Mouse (Mus musculus): ENCODE data around the gene Atp1a4.
"Not testable (repeated sequence)": the region's sequence is repeated elsewhere in the genome, so short reads cannot be mapped to it uniquely, and the experiment has no call there.

Gene Atp1a4

GRCm38 (mm10) chr1:172281522-172282254 is 23.5 kb upstream of the Atp1a4 start:
- no peak for DNase-seq

- no peak for DNase-seq
These were observed 21.7 kb upstream of the Atp1a4 start for GRCm38 (mm10) chr1:172279768-172280509.

- DNase-seq = no peak
These were observed 20.1 kb upstream of the Atp1a4 start for GRCm38 (mm10) chr1:172278328-172278727.

- no peak for DNase-seq
These were observed 19.0 kb upstream of the Atp1a4 start for GRCm38 (mm10) chr1:172277172-172277571.

- DNase-seq = no peak
These were observed 16.3 kb upstream of the Atp1a4 start for GRCm38 (mm10) chr1:172274547-172274946.

GRCm38 (mm10) chr1:172274116-172274515 is 15.9 kb upstream of the Atp1a4 start:
- DNase-seq = no peak

- no peak for DNase-seq
These were observed 15.2 kb upstream of the Atp1a4 start for GRCm38 (mm10) chr1:172273386-172273785.

- no peak for DNase-seq
These were observed 13.6 kb upstream of the Atp1a4 start for GRCm38 (mm10) chr1:172271765-172272164.

- DNase-seq = no peak
These were observed 13.0 kb upstream of the Atp1a4 start for GRCm38 (mm10) chr1:172271208-172271607.

GRCm38 (mm10) chr1:172261477-172262078 is 3.4 kb upstream of the Atp1a4 start, which contains the start of gene Igsf8:
Igsf8 (plus strand) TSS chr1:172261641.
- DNase-seq = no peak

GRCm38 (mm10) chr1:172247679-172248078 is 10.5 kb downstream of the Atp1a4 start:
- DNase-seq = peak; percentile 60

GRCm38 (mm10) chr1:172247216-172247615 is 11.0 kb downstream of the Atp1a4 start:
- DNase-seq = no peak

GRCm38 (mm10) chr1:172244645-172245044 is 13.6 kb downstream of the Atp1a4 start:
- not testable (repeated sequence) for DNase-seq

- peak; percentile 58 for DNase-seq
These were observed 14.5 kb downstream of the Atp1a4 start for GRCm38 (mm10) chr1:172243547-172244205.

GRCm38 (mm10) chr1:172242401-172242800 is 15.8 kb downstream of the Atp1a4 start:
- peak; percentile 70 for DNase-seq

- DNase-seq = peak; percentile 35
These were observed 17.1 kb downstream of the Atp1a4 start for GRCm38 (mm10) chr1:172240945-172241708.

- DNase-seq = no peak
These were observed 29.0 kb downstream of the Atp1a4 start for GRCm38 (mm10) chr1:172229215-172229614.

GRCm38 (mm10) chr1:172228209-172228608 is 30.0 kb downstream of the Atp1a4 start:
- DNase-seq = no peak

- DNase-seq = no peak
These were observed 36.7 kb downstream of the Atp1a4 start for GRCm38 (mm10) chr1:172221297-172222063.

GRCm38 (mm10) chr1:172220414-172220813 is 37.8 kb downstream of the Atp1a4 start:
- peak; percentile 81 for DNase-seq
